Mouse (Mus musculus): ENCODE results near the gene Stk32c. TPM values are rescaled to one million over a fixed set of nuclear protein-coding genes. Genes with fewer than 3 reads are reported as not detected.

Gene Stk32c
- polyA plus RNA-seq (2017; shearing (Covaris generic)) = 0.53 TPM

DNA sequence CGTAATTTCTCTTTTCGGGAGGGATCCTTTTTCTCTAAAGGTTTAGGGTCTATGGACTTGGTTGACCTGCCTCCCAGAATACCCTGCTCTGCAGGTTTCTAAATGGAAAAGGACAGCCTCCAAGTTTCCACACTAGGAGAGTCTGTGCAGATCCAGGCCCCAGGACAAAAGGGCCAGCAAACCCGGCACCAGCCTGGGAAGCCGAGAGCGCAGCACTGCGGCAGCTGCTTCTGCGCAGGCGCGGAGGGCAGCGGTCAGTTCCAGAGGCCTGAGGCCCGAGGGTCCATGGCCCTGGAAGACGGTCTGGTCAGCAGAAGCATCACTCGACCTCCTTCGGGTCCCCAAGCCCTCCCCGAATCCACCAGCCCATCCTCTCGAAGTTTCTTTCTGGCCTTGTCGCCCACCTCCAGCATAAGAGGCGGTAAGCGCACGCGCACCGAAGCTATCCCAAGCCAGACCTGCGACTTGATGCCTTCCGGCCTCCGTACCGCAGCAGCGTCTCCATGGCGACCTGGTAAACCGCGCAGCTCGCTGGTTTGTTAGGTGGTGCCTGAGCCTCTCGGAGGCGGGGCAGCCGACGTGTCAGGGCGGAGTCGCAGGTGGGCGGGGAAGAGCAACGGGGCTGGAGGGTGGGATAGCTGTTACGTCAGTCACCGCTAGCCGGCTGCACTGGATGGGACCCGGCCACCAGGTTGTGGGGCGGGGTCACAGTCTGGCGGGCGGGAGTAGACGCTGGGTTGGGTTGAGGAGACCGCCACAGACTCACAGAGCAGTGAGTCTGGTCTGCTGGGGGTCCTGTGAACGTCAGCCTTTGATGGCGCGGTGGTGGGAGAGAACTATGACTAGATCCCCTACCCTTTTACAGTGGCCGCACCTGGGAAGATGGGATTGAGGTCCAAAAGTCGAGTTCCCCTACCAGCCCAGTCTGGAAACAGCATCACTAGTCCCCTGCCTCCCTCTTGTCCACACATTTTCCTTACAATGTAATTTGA lies at the start of gene Stk32c, which contains the start of gene Lrrc27:
Stk32c (minus strand) TSS at position 554 of the 992 bp plus-strand sequence.
Lrrc27 (plus strand) TSS at position 235 of the 992 bp plus-strand sequence.

DNA sequence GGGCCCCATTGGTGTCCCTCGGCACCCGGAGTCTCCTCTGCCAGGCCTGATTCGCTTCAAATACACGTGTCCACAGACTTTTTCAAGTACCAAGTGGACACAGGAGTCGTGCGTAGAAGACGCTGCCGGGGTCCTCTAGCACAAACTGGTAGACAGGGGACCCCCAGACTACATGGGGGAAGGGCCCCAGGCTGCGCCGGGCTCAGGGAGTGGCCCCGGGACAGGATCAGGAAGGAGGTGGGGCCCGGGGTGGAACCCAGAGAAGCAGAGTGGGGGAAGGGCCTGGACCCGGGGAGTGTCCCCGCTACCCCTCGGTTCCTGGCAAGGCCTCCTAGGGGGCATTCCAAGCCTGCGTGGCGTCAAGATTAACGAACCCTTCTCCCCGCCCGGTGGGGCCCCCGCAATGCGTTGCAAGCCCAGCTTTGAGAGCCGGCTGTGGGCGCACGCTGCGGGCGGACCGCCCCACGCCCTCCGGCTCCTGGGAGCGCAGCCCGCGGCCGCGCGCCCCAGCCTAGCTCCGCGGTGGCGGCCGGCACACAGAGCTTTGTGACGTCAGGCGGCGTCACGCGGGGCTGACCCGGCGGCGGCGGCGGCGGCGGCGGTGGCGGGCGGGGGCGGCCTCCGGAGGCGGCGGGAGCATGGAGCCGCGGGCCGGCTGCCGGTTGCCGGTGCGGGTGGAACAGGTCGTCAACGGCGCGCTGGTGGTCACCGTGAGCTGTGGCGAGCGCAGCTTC lies 34.9 kb upstream of the Stk32c start, which contains the start of gene Pwwp2b:
Pwwp2b (plus strand) TSS at position 602 of the 734 bp plus-strand sequence.

DNA sequence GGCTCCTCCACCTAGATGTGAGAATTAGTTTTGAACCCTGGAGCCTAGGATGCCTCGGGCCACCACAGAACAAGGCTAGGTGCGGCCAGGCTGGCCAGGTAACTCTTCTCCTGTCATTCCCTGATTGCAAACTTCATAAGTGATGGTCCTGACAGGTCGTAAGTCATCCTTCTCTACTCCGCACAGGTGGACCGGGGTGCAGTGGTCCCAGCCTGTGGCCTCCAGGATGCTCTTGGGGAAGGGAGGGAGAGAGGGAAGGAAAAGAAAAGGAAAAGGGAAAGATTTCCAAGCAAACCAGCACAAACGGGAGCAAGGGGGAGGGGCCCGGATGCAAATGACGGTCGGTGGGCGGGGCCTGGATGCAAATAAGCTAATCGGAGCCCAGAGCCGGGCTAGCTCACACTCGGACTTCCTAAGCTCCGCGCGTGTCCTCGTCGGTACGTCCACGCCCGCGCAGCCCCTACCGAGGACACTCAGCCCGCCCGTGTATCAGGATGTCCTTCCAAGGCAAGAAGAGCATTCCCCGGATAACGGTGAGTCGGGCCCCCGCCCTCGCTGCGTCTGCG lies 127.4 kb downstream of the Stk32c start, which contains the start of gene Dpysl4:
Dpysl4 (plus strand) TSS at position 373 of the 566 bp plus-strand sequence.

Other genes with a start within 250 kb of the Stk32c start
- not detected for gene Dpysl4, start 127.3 kb downstream of the Stk32c start, polyA plus RNA-seq (2017; shearing (Covaris generic))
- gene Lrrc27, start 319 bp downstream of the Stk32c start, polyA plus RNA-seq (2017; shearing (Covaris generic)) = 1.2 TPM
- gene Pwwp2b, start 35.2 kb upstream of the Stk32c start, polyA plus RNA-seq (2017; shearing (Covaris generic)) = 2.1 TPM
- 12.5 TPM for gene Inpp5a, start 175.8 kb upstream of the Stk32c start, polyA plus RNA-seq (2017; shearing (Covaris generic))

Measured in activated CD4-positive, CD25-positive, alpha-beta regulatory T cell, adult 9 weeks (primary cell).